Mouse (Mus musculus) liver, embryonic 11.5 days (tissue): ENCODE measurements around the gene 1600002K03Rik. TPM values are rescaled to one million over a fixed set of nuclear protein-coding genes. Genes with fewer than 3 reads are reported as not detected.

Source experiments
- ATAC-seq: fragments of 200-750 bp; cut with Nextera tagmentation; replicated peaks from 2 replicates; pipeline ENCODE4 v1.8.0; 2017; ENCODE audit warnings: moderate number of reproducible peaks, mild to moderate bottlenecking, moderate TSS enrichment, moderate library complexity; ENCODE audit not compliant: low FRiP score
- DNase-seq: peaks from one replicate; pipeline ENCODE4 v3.0.0-alpha.2; 2017; ENCODE audit warnings: low spot score
- H3K27ac ChIP-seq: fragments of 300-500 bp; sonication (generic); 2 replicates; pipeline ENCODE4 v1.5.1; 2014; ENCODE audit warnings: mild to moderate bottlenecking, low read depth, low read length, control low read depth
- H3K27me3 ChIP-seq: fragments of 300-500 bp; sonication (generic); replicated peaks from 2 replicates; pipeline ENCODE4 v1.6.1; 2014; ENCODE audit warnings: low read length, mixed read lengths; ENCODE audit not compliant: control insufficient read depth, insufficient read depth
- H3K36me3 ChIP-seq: fragments of 300-500 bp; sonication (generic); 2 replicates; pipeline ENCODE4 v1.6.1; 2014; ENCODE audit warnings: mild to moderate bottlenecking, low read length, moderate library complexity, mixed read lengths; ENCODE audit not compliant: control insufficient read depth, insufficient read depth
- H3K4me1 ChIP-seq: fragments of 300-500 bp; sonication (generic); replicated peaks from 2 replicates; pipeline ENCODE4 v1.6.1; 2014; ENCODE audit warnings: low read length, mixed read lengths; ENCODE audit not compliant: control insufficient read depth, insufficient read depth
- H3K4me2 ChIP-seq: fragments of 300-500 bp; sonication (generic); 2 replicates; pipeline ENCODE4 v1.6.1; 2014; ENCODE audit warnings: mild to moderate bottlenecking, control low read depth, moderate library complexity
- H3K4me3 ChIP-seq: fragments of 300-500 bp; sonication (generic); 2 replicates; pipeline ENCODE4 v1.5.1; 2014; ENCODE audit warnings: low read depth, low read length, control low read depth
- H3K9ac ChIP-seq: fragments of 300-500 bp; sonication (generic); 2 replicates; pipeline ENCODE4 v1.6.1; 2014; ENCODE audit warnings: low read depth, low read length, control low read depth
- H3K9me3 ChIP-seq: fragments of 300-500 bp; sonication (generic); 2 replicates; pipeline ENCODE4 v1.6.1; 2016; ENCODE audit warnings: low read length, inconsistent platforms, mixed read lengths; ENCODE audit not compliant: control insufficient read depth
- WGBS: fragments of 180-500 bp; shearing (Covaris S2); extraction: QIAGEN DNeasy Blood & Tissue Kit; methylation state at CpG from one replicate; pipeline ENCODE4 v1.1.7; 2014; 5-methylcytosine and 5-hydroxymethylcytosine counted together
- polyA plus RNA-seq: library from polyadenylated mRNA; unstranded; fragments of >200 nt; fragmentation: Nextera tagmentation; extraction: Ambion mirVana; gene quantifications from 2 replicates; pipeline ENCODE4 v1.2.1, GENCODE M21; 2014

The 1600002K03Rik gene
- polyA plus RNA-seq, 1 experiment from 2014 or later: 27.4 TPM

- peak overlapping the region; percentile 91 for H3K4me3 ChIP-seq
- DNase-seq: peak; percentile 86
- peak overlapping the region; percentile 79 for H3K4me2 ChIP-seq
- peak overlapping the region; percentile 97 for H3K9ac ChIP-seq
- no peaks in the 10 kb centered on the region for H3K9me3 ChIP-seq
- H3K36me3 ChIP-seq: peaks cover 49% of the 10 kb centered on the region
- under 1% methylated on average over 39 of the region's 71 CpGs for WGBS
- no peaks in the 10 kb centered on the region for H3K27me3 ChIP-seq
- H3K27ac ChIP-seq: peak overlapping the region; percentile 97
- ATAC-seq: no peak
- peaks cover 66% of the 10 kb centered on the region for H3K4me1 ChIP-seq
Measured at GRCm38 (mm10) chr10:80150226-80151210, 22.2 kb upstream of the 1600002K03Rik start.

GRCm38 (mm10) chr10:80151211-80152034 is 21.3 kb upstream of the 1600002K03Rik start:
- H3K4me1 ChIP-seq: peaks cover 60% of the 10 kb centered on the region
- DNase-seq (no peak), ATAC-seq (no peak)
- WGBS: 6% methylated on average over 26 of the region's 26 CpGs
- H3K4me2 ChIP-seq: peak overlapping the region; percentile 79
- no peaks in the 10 kb centered on the region for H3K9me3 ChIP-seq
- H3K4me3 ChIP-seq: peak overlapping the region; percentile 91
- H3K9ac ChIP-seq: peak overlapping the region; percentile 97
- peak overlapping the region; percentile 97 for H3K27ac ChIP-seq
- H3K27me3 ChIP-seq: no peaks in the 10 kb centered on the region
- peaks cover 48% of the 10 kb centered on the region for H3K36me3 ChIP-seq

GRCm38 (mm10) chr10:80152071-80152872 is 20.5 kb upstream of the 1600002K03Rik start:
- Histone ChIP-seq H3K27ac (peak overlapping the region; percentile 97), H3K4me2 (peak overlapping the region; percentile 79), H3K9ac (peak overlapping the region; percentile 97), H3K4me1 (peaks cover 57% of the 10 kb centered on the region), H3K4me3 (peak overlapping the region; percentile 91), H3K9me3 (no peaks in the 10 kb centered on the region), H3K36me3 (peaks cover 56% of the 10 kb centered on the region), H3K27me3 (no peaks in the 10 kb centered on the region)
- ATAC-seq: no peak
- 25% methylated on average over 15 of the region's 15 CpGs for WGBS
- DNase-seq: no peak

- peak overlapping the region; percentile 91 for H3K4me3 ChIP-seq
- ATAC-seq (no peak), DNase-seq (no peak)
- H3K4me2 ChIP-seq: peak overlapping the region; percentile 79
- no peaks in the 10 kb centered on the region for H3K9me3 ChIP-seq
- peaks cover 59% of the 10 kb centered on the region for H3K36me3 ChIP-seq
- peaks cover 57% of the 10 kb centered on the region for H3K4me1 ChIP-seq
- peak overlapping the region; percentile 97 for H3K27ac ChIP-seq
- WGBS: 53% methylated on average over 3 of the region's 3 CpGs
- no peaks in the 10 kb centered on the region for H3K27me3 ChIP-seq
- H3K9ac ChIP-seq: peak overlapping the region; percentile 97; the same call in 1 of the 2 replicates
Measured at GRCm38 (mm10) chr10:80152873-80153260, 19.9 kb upstream of the 1600002K03Rik start.

GRCm38 (mm10) chr10:80153713-80154112 is 19.0 kb upstream of the 1600002K03Rik start:
- Histone ChIP-seq H3K9me3 (no peaks in the 10 kb centered on the region), H3K9ac (no peak overlapping the region), H3K36me3 (peaks cover 59% of the 10 kb centered on the region), H3K4me1 (peaks cover 63% of the 10 kb centered on the region), H3K4me2 (peak overlapping the region; percentile 79), H3K4me3 (0 out of 2 replicates have a peak overlapping the region, but pooled peaks have one; percentile 0), H3K27ac (peak overlapping the region; percentile 2; the same call in 1 of the 2 replicates), H3K27me3 (no peaks in the 10 kb centered on the region)
- no peak for DNase-seq
- WGBS: 83% methylated on average over 19 of the region's 19 CpGs
- ATAC-seq: no peak

- no peak for ATAC-seq
- Histone ChIP-seq H3K36me3 (peaks cover 59% of the 10 kb centered on the region), H3K27ac (no peak overlapping the region), H3K9me3 (no peaks in the 10 kb centered on the region), H3K4me1 (peaks cover 70% of the 10 kb centered on the region), H3K4me2 (no peak overlapping the region), H3K9ac (no peak overlapping the region), H3K4me3 (no peak overlapping the region), H3K27me3 (no peaks in the 10 kb centered on the region)
- DNase-seq: no peak
- WGBS: 87% methylated on average over 7 of the region's 7 CpGs
Measured at GRCm38 (mm10) chr10:80154384-80154783, 18.4 kb upstream of the 1600002K03Rik start.

GRCm38 (mm10) chr10:80155277-80155676 is 17.5 kb upstream of the 1600002K03Rik start:
- no peak overlapping the region for H3K27ac ChIP-seq
- no peaks in the 10 kb centered on the region for H3K27me3 ChIP-seq
- WGBS: 75% methylated on average over 1 of the region's 1 CpGs
- no peak for DNase-seq
- no peak overlapping the region for H3K4me2 ChIP-seq
- H3K4me1 ChIP-seq: peaks cover 74% of the 10 kb centered on the region
- no peak overlapping the region for H3K9ac ChIP-seq
- H3K9me3 ChIP-seq: no peaks in the 10 kb centered on the region
- ATAC-seq: no peak
- H3K4me3 ChIP-seq: no peak overlapping the region
- H3K36me3 ChIP-seq: peaks cover 55% of the 10 kb centered on the region
